Mouse (Mus musculus) embryonic stem cell, embryonic (primary cell): Measurements from ENCODE around the gene Hnrnpul1.

Experiments used
- CTCF ChIA-PET, 4 experiments: fragments of 300-600 bp in 2 of 4; fragments of 350-600 bp in 2 of 4; sonication (Branson Sonifier 250); formaldehyde crosslinking; loops; one replicate each; lab custom pipeline; 2022; ENCODE audit warnings: inconsistent platforms in 2 of 4; lab: Charles Lee
- POLR2A ChIA-PET, 4 experiments: fragments of 300-600 bp in 2 of 4; fragments of 350-600 bp in 2 of 4; sonication (Branson Sonifier 250); formaldehyde crosslinking; loops; one replicate each; lab custom pipeline; 2022; ENCODE audit warnings: antibody characterized with exemption in 4 of 4, inconsistent platforms in 1 of 4; lab: Charles Lee

Hnrnpul1 gene

DNA sequence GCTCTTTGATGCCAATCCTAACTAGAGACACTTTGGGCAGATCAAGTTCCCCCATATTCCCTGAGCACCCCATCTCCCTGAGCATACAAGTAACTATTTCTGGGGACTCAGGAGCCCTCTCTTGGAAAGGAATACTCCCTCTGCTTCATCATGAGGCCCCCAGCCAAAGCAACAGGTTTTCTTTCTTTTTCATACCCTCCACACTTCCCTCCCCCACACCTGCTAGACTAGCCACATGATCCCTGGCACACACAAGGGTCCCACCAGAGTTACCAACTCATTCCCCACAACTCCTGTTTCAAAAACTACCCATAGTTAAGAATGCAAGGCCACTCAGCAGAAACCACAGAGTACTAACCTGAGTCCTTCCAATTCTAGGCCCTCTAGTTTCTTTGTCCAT lies 1.5 kb downstream of the Hnrnpul1 start:
- CTCF ChIA-PET: interaction anchor here in 1 of 4 experiments (1.5 kb wide), 1 partner anchor 17 kb away, joined by 5 read pairs; no protein-coding TSS in a partner anchor

DNA sequence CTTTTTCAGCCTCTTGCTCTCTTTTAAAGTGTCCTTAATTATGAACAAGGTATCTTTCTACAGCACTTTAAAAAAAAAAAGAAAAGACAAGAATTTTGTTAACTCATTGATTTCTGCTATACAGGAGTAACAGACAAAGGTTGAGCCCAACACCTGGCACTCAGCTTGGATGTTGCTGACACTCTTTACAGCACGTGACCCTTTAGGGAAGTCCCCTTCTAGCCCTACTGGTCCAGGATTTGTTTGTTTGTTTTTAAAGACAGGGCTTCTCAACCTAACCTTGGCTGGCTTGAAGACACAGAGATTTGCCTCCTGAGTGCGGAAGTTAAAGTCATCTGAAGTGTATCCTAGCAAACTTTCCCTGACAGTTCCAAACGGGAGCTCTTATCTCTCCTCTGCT lies 7.7 kb downstream of the Hnrnpul1 start:
- ChIA-PET POLR2A (interaction anchor here in 3 of 4 experiments (0.6 to 7.8 kb wide), 8 partner anchors 8 to 48 kb away, joined by 3 to 59 read pairs (median 4); partner anchors contain the start of gene Hnrnpul1 (in 1 of the 3)), CTCF (interaction anchor here in 1 of 4 experiments (0.6 kb wide), 1 partner anchor 1182 kb away, joined by 6 read pairs; no protein-coding TSS in a partner anchor)

More for the DNA sequence above, 1.5 kb downstream of the Hnrnpul1 start:
- POLR2A ChIA-PET: interaction anchor here (0.6 to 3.2 kb wide), 9 partner anchors 8 to 324 kb away, joined by 3 to 43 read pairs (median 9); no protein-coding TSS in a partner anchor

DNA sequence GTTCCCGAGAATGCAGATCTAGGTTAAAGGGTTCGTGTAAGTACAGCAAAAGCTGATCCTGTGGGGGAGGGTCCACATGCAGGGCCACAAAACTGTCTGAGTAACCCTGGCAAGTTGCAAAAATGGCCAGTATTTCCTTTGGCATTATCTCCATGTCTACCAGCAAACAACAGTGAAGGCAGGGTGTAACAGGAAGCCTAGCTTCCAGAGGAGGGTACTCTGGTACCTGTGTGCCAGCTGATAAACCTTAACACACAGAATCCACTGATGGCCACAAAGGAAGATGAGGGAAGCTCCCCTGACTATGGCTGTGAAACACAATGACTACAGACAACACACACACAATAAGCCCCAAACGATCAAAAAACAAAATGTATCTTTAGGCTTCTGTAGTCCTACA lies 16.3 kb downstream of the Hnrnpul1 start:
- CTCF ChIA-PET: interaction anchor here in 1 of 4 experiments (0.7 kb wide), 1 partner anchor 26 kb away, joined by 4 read pairs; no protein-coding TSS in a partner anchor
- POLR2A ChIA-PET: interaction anchor here in 2 of 4 experiments (0.6 to 6.5 kb wide), 8 partner anchors 7 to 71 kb away, joined by 3 to 43 read pairs (median 8); partner anchors contain the start of genes Hnrnpul1 (in 2 of the 2) and Ccdc97 (in 1 of the 2)

DNA sequence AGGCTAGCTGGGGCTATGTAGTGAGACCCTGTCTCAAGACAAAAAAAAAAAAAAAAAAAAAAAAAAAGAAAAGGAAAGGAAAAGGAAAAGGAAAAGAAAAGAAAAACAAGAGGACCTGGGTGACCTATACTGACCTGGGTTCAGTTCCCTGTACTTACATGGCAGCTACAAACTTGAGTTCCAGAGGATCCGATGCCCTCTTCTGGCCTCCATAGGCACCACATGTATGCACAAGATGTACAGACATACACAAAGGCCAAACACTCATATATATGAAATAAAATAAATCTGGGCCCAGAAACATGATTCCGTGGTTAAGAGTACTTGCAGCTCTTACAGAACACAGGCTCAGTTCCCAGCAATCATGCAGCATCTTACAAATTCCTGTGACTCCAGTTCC lies 17.6 kb downstream of the Hnrnpul1 start:
- ChIA-PET POLR2A (interaction anchor here (0.7 to 6.5 kb wide), 21 partner anchors 8 to 483 kb away, joined by 3 to 59 read pairs (median 5); partner anchors contain the start of gene Hnrnpul1 (in 2 of the 4)), CTCF (interaction anchor here (0.5 to 1.4 kb wide), 17 partner anchors 8 to 1946 kb away, joined by 3 to 12 read pairs (median 4); partner anchors contain the start of gene Hnrnpul1 (in 2 of the 4))

DNA sequence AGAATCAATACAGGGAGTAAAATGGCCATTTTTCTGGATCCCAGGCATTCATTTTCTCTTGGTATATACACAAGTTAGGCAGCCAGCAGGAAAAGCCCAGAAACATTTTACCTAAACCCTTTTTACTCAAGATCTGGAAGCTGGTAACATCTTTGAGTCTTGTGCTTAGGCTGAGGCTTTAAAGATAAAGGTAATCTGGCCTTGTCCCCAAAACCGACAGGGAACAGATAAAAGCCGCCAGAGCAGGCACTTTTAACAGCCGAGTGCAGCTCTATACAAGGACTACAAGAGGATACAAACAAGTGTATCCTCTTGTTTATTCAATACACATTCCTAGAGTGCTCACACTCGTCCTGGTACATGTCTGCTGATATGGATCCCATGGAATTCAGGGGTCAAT lies 19.6 kb downstream of the Hnrnpul1 start:
- ChIA-PET POLR2A (interaction anchor here in 2 of 4 experiments (0.9 to 6.5 kb wide), 8 partner anchors 8 to 20 kb away, joined by 3 to 59 read pairs (median 4); partner anchors contain the start of gene Hnrnpul1 (in 1 of the 2)), CTCF (interaction anchor here in 1 of 4 experiments (0.5 kb wide), 1 partner anchor 113 kb away, joined by 3 read pairs; no protein-coding TSS in a partner anchor)

DNA sequence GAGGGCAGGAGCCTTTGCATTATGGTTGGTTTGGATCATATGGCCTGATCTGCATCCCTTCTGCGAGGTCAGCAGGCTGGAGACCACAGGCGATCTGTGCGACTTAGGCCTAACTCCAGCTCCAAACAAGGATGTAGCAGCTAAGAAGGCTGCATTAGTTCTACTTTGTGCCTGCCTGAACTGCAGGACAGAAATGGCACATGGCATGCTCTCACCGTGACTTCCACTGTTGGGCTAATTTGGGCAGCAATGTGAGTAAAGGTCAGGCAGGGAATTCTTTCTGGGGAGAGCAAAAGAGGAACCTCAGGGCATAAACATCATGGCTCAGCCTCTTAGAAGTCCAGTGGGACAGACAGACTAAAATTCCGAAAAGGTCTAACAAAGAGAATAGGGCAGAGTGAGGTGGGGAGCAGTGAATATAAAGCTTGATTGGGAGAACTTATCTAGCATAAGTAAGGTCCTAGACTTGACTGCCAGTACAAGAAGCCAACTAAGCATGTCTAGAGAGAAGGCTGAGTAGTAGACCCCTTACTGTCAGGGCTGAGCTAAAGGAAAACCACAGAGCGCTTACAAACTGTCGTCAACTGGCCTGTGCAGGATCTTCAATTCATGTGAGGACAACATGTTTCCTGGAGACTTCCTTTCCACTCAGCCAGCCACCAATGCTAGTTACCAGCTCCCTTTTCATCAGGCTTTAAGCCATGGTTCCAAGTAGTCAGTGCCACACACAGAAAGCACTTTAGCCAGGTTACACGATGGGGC lies 23.1 kb downstream of the Hnrnpul1 start:
- ChIA-PET POLR2A (interaction anchor here in 2 of 4 experiments (0.9 to 2.8 kb wide), 14 partner anchors 7 to 51 kb away, joined by 3 to 17 read pairs (median 6); partner anchors contain the start of genes B9d2 (in 1 of the 2) and Hnrnpul1 (in 1 of the 2)), CTCF (interaction anchor here in 2 of 4 experiments (0.8 to 3.4 kb wide), 3 partner anchors 8 to 23 kb away, joined by 3 to 12 read pairs (median 3); partner anchors contain the start of gene Hnrnpul1 (in 1 of the 2))

DNA sequence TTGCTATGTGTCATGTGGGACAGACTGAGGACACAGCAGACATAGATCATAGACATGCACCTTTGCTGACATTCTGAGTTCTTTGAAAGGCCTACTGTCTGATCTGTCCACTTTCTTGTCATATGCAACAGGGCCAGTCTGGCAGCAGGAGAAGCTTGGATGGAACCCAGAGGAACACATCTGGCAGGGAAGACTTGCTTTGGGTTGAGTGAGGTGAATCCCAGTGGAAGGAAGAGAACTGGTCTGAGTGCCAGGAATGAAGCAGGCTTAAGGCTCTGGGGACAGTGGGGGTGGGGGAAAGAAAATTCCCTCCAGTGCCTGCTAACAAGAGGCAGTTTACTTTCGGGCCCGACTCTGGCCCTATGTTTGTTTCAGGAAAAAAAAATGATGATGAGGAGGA lies 24.7 kb downstream of the Hnrnpul1 start:
- ChIA-PET CTCF (interaction anchor here in 1 of 4 experiments (3.4 kb wide), 1 partner anchor 10 kb away, joined by 12 read pairs; no protein-coding TSS in a partner anchor), POLR2A (interaction anchor here in 1 of 4 experiments (1.1 to 2.2 kb wide), 4 partner anchors 10 to 42 kb away, joined by 3 to 12 read pairs (median 4); partner anchors contain the start of gene Hnrnpul1)

DNA sequence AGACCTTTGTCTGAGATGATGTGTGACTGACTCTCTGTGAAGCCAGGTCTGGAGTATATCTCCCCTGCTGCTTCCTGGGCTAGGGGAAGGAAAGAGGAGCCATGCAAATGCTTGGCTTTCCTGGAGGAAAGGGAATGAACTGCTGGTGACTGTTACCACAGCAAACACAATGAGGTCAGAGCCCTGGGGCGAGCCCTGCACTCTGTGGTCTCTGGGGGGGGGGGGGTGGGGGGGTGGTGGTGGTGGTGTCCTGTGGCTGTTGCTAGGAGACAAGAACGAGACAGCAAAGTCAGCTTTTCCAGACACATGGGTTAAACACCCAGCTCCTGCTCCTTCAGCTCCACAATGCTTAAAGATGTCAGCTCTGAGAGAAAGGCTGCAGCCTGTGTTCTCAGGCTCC lies 25.2 kb downstream of the Hnrnpul1 start:
- ChIA-PET CTCF (interaction anchor here in 1 of 4 experiments (3.4 kb wide), 1 partner anchor 9 kb away, joined by 12 read pairs; no protein-coding TSS in a partner anchor), POLR2A (interaction anchor here in 1 of 4 experiments (1.3 to 2.2 kb wide), 3 partner anchors 11 to 25 kb away, joined by 3 to 12 read pairs (median 5); partner anchors contain the start of gene Hnrnpul1)

DNA sequence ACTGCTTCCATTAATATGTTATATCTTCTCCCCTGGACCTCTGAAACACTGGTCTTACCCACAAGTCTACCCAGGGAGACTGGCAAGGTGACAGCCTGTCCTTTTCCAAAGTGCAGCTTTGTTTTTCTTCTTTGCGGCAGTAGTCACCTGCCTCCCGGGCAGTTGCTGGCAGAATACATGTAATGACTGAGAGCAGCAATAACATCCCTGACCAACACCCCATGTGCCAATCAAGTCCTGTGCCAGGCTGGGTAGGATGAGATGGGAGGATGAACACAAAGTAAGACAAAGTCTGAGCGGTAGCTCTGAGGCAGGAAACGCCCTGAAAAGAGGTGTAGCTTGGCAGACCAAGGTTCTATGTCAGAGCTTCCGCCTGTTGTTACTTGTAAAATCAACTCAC lies 26.8 kb downstream of the Hnrnpul1 start:
- CTCF ChIA-PET: interaction anchor here in 3 of 4 experiments (0.6 to 1.6 kb wide), 4 partner anchors 8 to 28 kb away, joined by 3 to 5 read pairs (median 3); no protein-coding TSS in a partner anchor
- POLR2A ChIA-PET: interaction anchor here in 2 of 4 experiments (0.8 to 3.6 kb wide), 10 partner anchors 9 to 27 kb away, joined by 3 to 11 read pairs (median 5); partner anchors contain the start of gene Hnrnpul1 (in 1 of the 2)

DNA sequence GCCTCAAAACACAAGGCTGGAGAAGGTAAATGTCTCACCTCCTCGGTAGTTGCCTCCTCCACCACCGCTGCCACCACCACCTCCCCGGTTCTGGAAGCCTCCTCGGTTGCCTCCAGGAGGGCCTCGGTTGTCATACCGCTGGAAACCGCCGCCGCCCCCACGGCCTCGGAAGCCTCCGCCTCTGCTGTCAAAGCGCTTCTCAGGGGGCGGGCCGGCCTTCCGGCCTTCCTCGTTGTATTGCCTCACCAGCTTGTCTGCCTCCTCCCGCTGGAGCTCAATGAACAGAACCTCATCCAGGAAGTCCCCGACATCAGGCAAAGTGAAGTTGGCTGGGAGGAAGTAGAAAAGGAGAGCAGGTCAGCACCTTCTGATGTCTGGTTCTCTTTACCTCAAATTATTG lies 28.7 kb downstream of the Hnrnpul1 start:
- ChIA-PET CTCF (interaction anchor here in 1 of 4 experiments (0.6 kb wide), 1 partner anchor 11 kb away, joined by 3 read pairs; no protein-coding TSS in a partner anchor), POLR2A (interaction anchor here (0.5 to 5.0 kb wide), 14 partner anchors 9 to 297 kb away, joined by 3 to 18 read pairs (median 4); partner anchors contain the start of gene Hnrnpul1 (in 2 of the 4))

DNA sequence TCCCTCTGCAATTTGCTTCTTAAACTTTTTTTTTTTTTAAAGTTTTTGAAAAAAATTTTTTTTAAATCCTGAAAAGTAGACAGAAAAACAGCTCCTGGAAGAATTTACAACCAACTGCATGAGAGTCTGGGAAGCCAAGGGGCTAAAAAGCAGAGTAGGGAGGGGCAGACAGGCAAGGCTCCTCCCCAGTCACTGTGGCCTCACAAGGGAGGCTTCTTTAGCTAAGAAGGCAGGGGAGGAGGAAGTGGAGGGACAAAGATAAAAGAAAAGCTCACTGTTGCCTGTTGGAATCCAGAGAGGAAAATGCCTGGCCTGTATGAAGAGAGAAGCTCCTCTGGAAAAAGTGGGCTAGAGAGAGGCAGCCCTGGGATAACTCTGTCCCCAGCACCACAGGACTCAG lies 32.8 kb downstream of the Hnrnpul1 start:
- ChIA-PET CTCF (interaction anchor here in 3 of 4 experiments (0.5 to 1.6 kb wide), 7 partner anchors 10 to 884 kb away, joined by 3 to 5 read pairs (median 4); partner anchors contain the start of gene Hnrnpul1 (in 1 of the 3)), POLR2A (interaction anchor here in 3 of 4 experiments (0.7 to 2.9 kb wide), 10 partner anchors 10 to 677 kb away, joined by 3 to 12 read pairs (median 6); partner anchors contain the start of gene Hnrnpul1 (in 2 of the 3))

DNA sequence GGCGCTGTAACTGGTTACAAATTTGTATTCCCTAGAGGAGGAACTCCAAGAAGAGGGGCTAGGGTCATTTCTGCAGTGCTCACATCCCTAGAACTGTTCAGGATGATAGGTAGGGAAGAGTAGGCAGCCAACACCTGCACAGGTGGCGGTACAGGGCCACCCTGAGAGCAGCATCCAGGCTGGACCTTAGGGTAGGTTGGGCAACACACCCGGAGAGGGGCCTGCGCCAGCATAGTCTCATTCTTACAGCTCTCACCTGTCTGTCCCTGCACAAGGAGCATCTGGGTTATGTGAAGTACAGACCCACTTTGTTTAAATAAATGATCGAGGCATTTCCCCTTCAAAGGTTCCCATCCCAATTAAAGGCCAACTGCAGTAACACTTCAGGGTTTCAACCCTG lies 33.8 kb downstream of the Hnrnpul1 start:
- ChIA-PET CTCF (interaction anchor here (0.6 to 1.9 kb wide), 14 partner anchors 10 to 168 kb away, joined by 3 to 12 read pairs (median 4); partner anchors contain the start of genes Axl (in 1 of the 4), B9d2 (in 1 of the 4) and Hnrnpul1 (in 1 of the 4)), POLR2A (interaction anchor here in 2 of 4 experiments (1.0 to 2.9 kb wide), 11 partner anchors 11 to 73 kb away, joined by 3 to 12 read pairs (median 4); partner anchors contain the start of gene Hnrnpul1 (in 1 of the 2))

DNA sequence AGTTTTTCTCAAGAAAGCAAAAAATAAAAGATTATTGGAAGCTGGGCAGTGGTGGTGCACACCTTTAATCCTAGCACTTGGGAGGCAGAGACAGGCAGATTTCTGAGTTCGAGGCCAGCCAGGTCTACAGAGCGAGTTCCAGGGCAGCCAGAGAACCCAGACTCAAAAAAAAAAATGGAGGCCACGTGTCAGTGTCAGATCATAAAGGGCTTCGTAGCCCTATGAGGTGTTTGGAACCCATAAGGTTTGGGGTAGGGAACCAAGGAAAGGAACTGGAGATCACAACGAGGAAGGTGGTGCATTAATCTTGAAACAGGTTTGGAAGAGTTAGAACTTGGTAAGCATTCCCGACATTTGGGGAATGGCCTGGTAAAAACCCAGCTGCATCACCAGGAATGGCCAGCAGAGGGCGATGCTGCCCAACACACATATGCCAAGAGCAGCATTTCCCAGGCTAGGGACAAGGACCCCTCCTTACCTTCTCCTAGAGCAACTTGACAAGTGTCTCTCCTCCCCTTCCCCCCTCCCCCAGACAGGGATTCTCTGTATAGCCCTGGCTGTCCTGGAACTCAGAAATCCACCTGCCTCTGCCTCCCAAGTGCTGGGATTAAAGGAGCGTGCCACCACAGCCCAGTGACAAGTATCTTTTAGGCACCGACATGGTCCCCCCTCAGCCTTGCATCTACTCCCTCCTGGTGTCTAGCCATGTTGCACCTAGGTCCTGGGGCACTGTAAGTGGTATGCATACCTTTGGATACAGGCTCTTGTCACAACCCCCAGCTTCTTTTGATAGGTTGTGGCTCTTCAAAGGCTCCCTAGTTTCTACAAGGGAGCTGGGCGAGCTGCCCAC lies 34.6 kb downstream of the Hnrnpul1 start:
- CTCF ChIA-PET: interaction anchor here (0.6 to 1.9 kb wide), 27 partner anchors 8 to 1469 kb away, joined by 3 to 12 read pairs (median 3); partner anchors contain the start of genes Axl (in 1 of the 4), B9d2 (in 1 of the 4) and Hnrnpul1 (in 1 of the 4)
- POLR2A ChIA-PET: interaction anchor here in 3 of 4 experiments (0.6 to 2.9 kb wide), 21 partner anchors 9 to 73 kb away, joined by 3 to 12 read pairs (median 4); partner anchors contain the start of gene Hnrnpul1 (in 2 of the 3)

DNA sequence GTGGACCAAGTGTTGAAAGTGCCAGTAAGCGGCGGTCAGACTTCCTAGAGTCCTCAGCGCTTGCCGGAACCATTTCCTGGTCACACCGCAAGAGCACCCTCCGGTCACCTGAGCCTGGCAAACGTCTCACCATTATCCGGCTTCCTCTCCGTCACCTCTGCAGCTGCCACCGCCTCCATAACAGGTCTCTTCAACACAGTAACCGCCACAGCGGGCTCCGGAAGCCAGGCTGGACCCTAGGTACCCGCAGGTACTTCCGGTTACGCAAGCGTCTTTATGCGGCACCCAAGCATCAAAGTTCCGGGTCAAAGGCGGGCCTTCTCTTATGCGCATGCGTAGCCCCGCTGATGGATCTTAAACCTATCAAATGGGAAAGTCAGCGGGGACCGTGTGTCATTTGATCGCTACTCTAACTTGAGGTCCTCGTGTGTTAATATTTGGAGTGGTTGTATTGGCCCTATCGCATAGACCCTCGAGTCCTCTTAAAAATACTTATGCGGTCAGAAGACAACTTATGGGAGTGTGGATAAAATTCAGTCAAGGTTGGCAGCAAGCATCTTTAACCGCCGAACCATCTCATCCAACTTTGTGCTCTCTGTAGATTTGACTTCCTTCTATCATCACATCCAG lies 35.7 kb downstream of the Hnrnpul1 start, which contains the start of gene Ccdc97:
Gene Ccdc97, minus strand, starts transcription at position 301 of the 630 bp plus-strand sequence.
- ChIA-PET POLR2A (interaction anchor here in 2 of 4 experiments (0.7 to 2.9 kb wide), 8 partner anchors 11 to 541 kb away, joined by 3 to 12 read pairs (median 4); partner anchors contain the start of gene Hnrnpul1 (in 1 of the 2)), CTCF (interaction anchor here in 1 of 4 experiments (0.8 to 0.9 kb wide), 2 partner anchors 60 to 94 kb away, joined by 3 to 4 read pairs; no protein-coding TSS in a partner anchor)

DNA sequence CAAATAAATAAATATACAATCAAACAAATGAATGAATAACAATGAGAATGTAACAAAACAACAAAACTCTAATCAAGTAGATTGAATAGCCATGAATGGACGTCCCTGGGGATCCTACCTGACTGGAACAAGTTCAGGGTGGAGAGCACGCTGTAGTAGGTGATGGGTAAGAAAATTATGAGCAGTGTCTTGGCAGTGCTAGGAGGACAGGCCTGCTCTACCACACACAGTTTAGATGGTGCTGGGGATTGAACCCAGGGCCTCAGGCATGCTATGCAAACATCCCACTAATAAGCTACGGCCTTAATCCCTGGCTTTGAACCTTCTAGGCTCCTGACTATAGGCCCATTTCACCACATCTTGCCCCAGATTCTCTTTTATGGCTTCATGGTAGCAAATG lies 37.1 kb downstream of the Hnrnpul1 start:
- ChIA-PET POLR2A (interaction anchor here in 1 of 4 experiments (0.5 to 1.4 kb wide), 2 partner anchors 31 to 77 kb away, joined by 3 read pairs; no protein-coding TSS in a partner anchor), CTCF (no interaction called here)
